Mouse (Mus musculus): ENCODE measurements around the gene Hs6st3. TPM values are rescaled to one million over a fixed set of nuclear protein-coding genes. Genes with fewer than 3 reads are reported as not detected.
A peak's percentile ranks its signal among the peaks of the same experiment; 100 is the strongest.
"Not testable (repeated sequence)": the region's sequence is repeated elsewhere in the genome, so short reads cannot be mapped to it uniquely, and the experiment has no call there.

The Hs6st3 gene
- polyA plus RNA-seq, 1 experiment from 2014 or later: not detected

- Histone ChIP-seq H3K4me2 (no peak overlapping the region), H3K4me3 (no peak overlapping the region), H3K36me3 (no peaks in the 10 kb centered on the region), H3K9me3 (replicated peaks) (no peaks in the 10 kb centered on the region), H3K4me1 (peaks cover 1% of the 10 kb centered on the region; the same call in 1 of the 2 replicates), H3K9ac (no peak overlapping the region), H3K27ac (no peak overlapping the region), H3K27me3 (replicated peaks) (no peaks in the 10 kb centered on the region)
- no peak for ATAC-seq
- 62% methylated on average over 3 of the region's 3 CpGs for WGBS (ENCODE audit: insufficient replicate concordance)
Measured at GRCm38 (mm10) chr14:119255396-119255795, 117.3 kb downstream of the Hs6st3 start.

- Histone ChIP-seq H3K27ac (no peak overlapping the region), H3K9me3 (replicated peaks) (no peaks in the 10 kb centered on the region), H3K9ac (no peak overlapping the region), H3K36me3 (no peaks in the 10 kb centered on the region), H3K4me3 (no peak overlapping the region), H3K4me1 (peaks cover 4% of the 10 kb centered on the region; the same call in 1 of the 2 replicates), H3K27me3 (replicated peaks) (no peaks in the 10 kb centered on the region), H3K4me2 (no peak overlapping the region)
- WGBS (ENCODE audit: insufficient replicate concordance): 78% methylated on average over 7 of the region's 7 CpGs
- no peak for ATAC-seq
Measured at GRCm38 (mm10) chr14:119257072-119257471, 118.9 kb downstream of the Hs6st3 start.

GRCm38 (mm10) chr14:119260176-119260962 lies 122.2 kb downstream of the Hs6st3 start:
- H3K9ac ChIP-seq: no peak overlapping the region
- no peaks in the 10 kb centered on the region for H3K36me3 ChIP-seq
- H3K27ac ChIP-seq: no peak overlapping the region
- H3K27me3 ChIP-seq (replicated peaks): no peaks in the 10 kb centered on the region
- WGBS (ENCODE audit: insufficient replicate concordance): 30% methylated on average over 14 of the region's 14 CpGs
- H3K4me2 ChIP-seq: peak overlapping the region; percentile 29; the same call in 1 of the 2 replicates
- ATAC-seq: 0 out of 2 replicates have a peak, but pooled peaks have one; percentile 42
- H3K9me3 ChIP-seq (replicated peaks): no peaks in the 10 kb centered on the region
- H3K4me1 ChIP-seq: peaks cover 4% of the 10 kb centered on the region; the same call in 1 of the 2 replicates
- H3K4me3 ChIP-seq: no peak overlapping the region

GRCm38 (mm10) chr14:119266334-119266733 lies 128.2 kb downstream of the Hs6st3 start:
- Histone ChIP-seq H3K36me3 (no peaks in the 10 kb centered on the region), H3K4me1 (no peaks in the 10 kb centered on the region), H3K27ac (no peak overlapping the region), H3K4me3 (no peak overlapping the region), H3K9ac (no peak overlapping the region), H3K27me3 (replicated peaks) (no peaks in the 10 kb centered on the region), H3K4me2 (no peak overlapping the region), H3K9me3 (replicated peaks) (no peaks in the 10 kb centered on the region)
- WGBS (ENCODE audit: insufficient replicate concordance): 73% methylated on average over 7 of the region's 7 CpGs
- no peak for ATAC-seq

GRCm38 (mm10) chr14:119273088-119273487 lies 134.9 kb downstream of the Hs6st3 start:
- Histone ChIP-seq H3K9me3 (replicated peaks) (no peaks in the 10 kb centered on the region), H3K9ac (no peak overlapping the region), H3K4me2 (no peak overlapping the region), H3K27me3 (replicated peaks) (no peaks in the 10 kb centered on the region), H3K4me1 (no peaks in the 10 kb centered on the region), H3K36me3 (no peaks in the 10 kb centered on the region), H3K27ac (no peak overlapping the region), H3K4me3 (no peak overlapping the region)
- WGBS (ENCODE audit: insufficient replicate concordance): 41% methylated on average over 7 of the region's 7 CpGs
- no peak for ATAC-seq

- not testable (repeated sequence) for H3K4me1 ChIP-seq; H3K27ac ChIP-seq; H3K36me3 ChIP-seq; H3K4me2 ChIP-seq; ATAC-seq; H3K4me3 ChIP-seq; H3K9ac ChIP-seq; H3K27me3 ChIP-seq (replicated peaks); H3K9me3 ChIP-seq (replicated peaks)
- 87% methylated on average over 15 of the region's 15 CpGs for WGBS (ENCODE audit: insufficient replicate concordance)
Measured at GRCm38 (mm10) chr14:119278156-119278555, 140.0 kb downstream of the Hs6st3 start.

- H3K27me3 ChIP-seq (replicated peaks): no peaks in the 10 kb centered on the region
- no peaks in the 10 kb centered on the region for H3K9me3 ChIP-seq (replicated peaks)
- no peak overlapping the region for H3K9ac ChIP-seq
- H3K4me2 ChIP-seq: no peak overlapping the region
- 66% methylated on average over 3 of the region's 3 CpGs for WGBS (ENCODE audit: insufficient replicate concordance)
- H3K4me1 ChIP-seq: no peaks in the 10 kb centered on the region
- H3K36me3 ChIP-seq: no peaks in the 10 kb centered on the region
- H3K27ac ChIP-seq: no peak overlapping the region
- H3K4me3 ChIP-seq: no peak overlapping the region
- no peak for ATAC-seq
Measured at GRCm38 (mm10) chr14:119283951-119284350, 145.8 kb downstream of the Hs6st3 start.

- Histone ChIP-seq H3K27me3 (replicated peaks) (no peaks in the 10 kb centered on the region), H3K4me2 (no peak overlapping the region), H3K9me3 (replicated peaks) (no peaks in the 10 kb centered on the region), H3K9ac (no peak overlapping the region), H3K27ac (no peak overlapping the region), H3K36me3 (no peaks in the 10 kb centered on the region), H3K4me1 (no peaks in the 10 kb centered on the region), H3K4me3 (no peak overlapping the region)
- no peak for ATAC-seq
- 13% methylated on average over 1 of the region's 1 CpGs for WGBS (ENCODE audit: insufficient replicate concordance)
Measured at GRCm38 (mm10) chr14:119289668-119290067, 151.5 kb downstream of the Hs6st3 start.

- Histone ChIP-seq H3K27ac (no peak overlapping the region), H3K36me3 (no peaks in the 10 kb centered on the region), H3K4me2 (no peak overlapping the region), H3K27me3 (replicated peaks) (no peaks in the 10 kb centered on the region), H3K4me3 (no peak overlapping the region), H3K9me3 (replicated peaks) (no peaks in the 10 kb centered on the region), H3K9ac (no peak overlapping the region), H3K4me1 (no peaks in the 10 kb centered on the region)
- 64% methylated on average over 6 of the region's 6 CpGs for WGBS (ENCODE audit: insufficient replicate concordance)
- no peak for ATAC-seq
Measured at GRCm38 (mm10) chr14:119294071-119294470, 155.9 kb downstream of the Hs6st3 start.

GRCm38 (mm10) chr14:119306461-119306860 lies 168.3 kb downstream of the Hs6st3 start:
- WGBS (ENCODE audit: insufficient replicate concordance): 56% methylated on average over 3 of the region's 3 CpGs
- Histone ChIP-seq H3K4me2 (no peak overlapping the region), H3K27ac (no peak overlapping the region), H3K9me3 (replicated peaks) (no peaks in the 10 kb centered on the region), H3K27me3 (replicated peaks) (no peaks in the 10 kb centered on the region), H3K36me3 (no peaks in the 10 kb centered on the region), H3K4me3 (no peak overlapping the region), H3K4me1 (0 out of 2 replicates have a peak, but pooled peaks cover 3% of the 10 kb centered on the region), H3K9ac (no peak overlapping the region)
- ATAC-seq: no peak

- 70% methylated on average over 2 of the region's 2 CpGs for WGBS (ENCODE audit: insufficient replicate concordance)
- no peaks in the 10 kb centered on the region for H3K4me1 ChIP-seq
- no peak overlapping the region for H3K4me3 ChIP-seq
- H3K4me2 ChIP-seq: no peak overlapping the region
- no peak overlapping the region for H3K9ac ChIP-seq
- H3K36me3 ChIP-seq: no peaks in the 10 kb centered on the region
- no peak overlapping the region for H3K27ac ChIP-seq
- ATAC-seq: no peak
- H3K27me3 ChIP-seq (replicated peaks): no peaks in the 10 kb centered on the region
- H3K9me3 ChIP-seq (replicated peaks): no peaks in the 10 kb centered on the region
Measured at GRCm38 (mm10) chr14:119318379-119318778, 180.2 kb downstream of the Hs6st3 start.

- no peak for ATAC-seq
- no peak overlapping the region for H3K4me3 ChIP-seq
- WGBS (ENCODE audit: insufficient replicate concordance): 78% methylated on average over 11 of the region's 11 CpGs
- no peaks in the 10 kb centered on the region for H3K36me3 ChIP-seq
- no peak overlapping the region for H3K27ac ChIP-seq
- no peak overlapping the region for H3K9ac ChIP-seq
- H3K4me2 ChIP-seq: no peak overlapping the region
- H3K9me3 ChIP-seq (replicated peaks): no peaks in the 10 kb centered on the region
- no peaks in the 10 kb centered on the region for H3K4me1 ChIP-seq
- no peaks in the 10 kb centered on the region for H3K27me3 ChIP-seq (replicated peaks)
Measured at GRCm38 (mm10) chr14:119347236-119347635, 209.1 kb downstream of the Hs6st3 start.

Measured in liver, embryonic 12.5 days (tissue).